Mouse (Mus musculus): ENCODE results near the gene Gm7534.

- TF ChIP-seq CTCF (conservative IDR thresholded peaks at IDR 0.05; ENCODE audit: low read length) (no peak), POU5F1 (IDR thresholded peaks at IDR 0.05; ENCODE audit: borderline replicate concordance, low read length) (no peak), NANOG (IDR thresholded peaks at IDR 0.05; ENCODE audit: borderline replicate concordance, low read length) (no peak)
Measured at GRCm38 (mm10) chr4:134165024-134165423, 37.8 kb downstream of the Gm7534 start.

Data from E14TG2a.4 (cell line).